Mouse (Mus musculus) CH12.LX (cell line): Measurements from ENCODE around the gene D2hgdh. TPM values are rescaled to one million over a fixed set of nuclear protein-coding genes. Genes with fewer than 3 reads are reported as not detected.

ENCODE experiments used
- DNase-seq: peaks from one replicate; pipeline ENCODE4 v3.0.0-alpha.2; 2013; ENCODE audit errors: extremely low read depth
- H3K27ac ChIP-seq: 2 replicates; pipeline ENCODE4 v1.5.1; 2012; ENCODE audit warnings: low read depth, mild to moderate bottlenecking, control low read depth, moderate library complexity; ENCODE audit not compliant: insufficient read depth
- H3K27me3 ChIP-seq: replicated peaks from 2 replicates; pipeline ENCODE3; 2012; ENCODE audit warnings: inconsistent platforms
- H3K36me3 ChIP-seq, 2 experiments: replicated peaks in 1 of 2; 2 replicates each; pipeline versions ENCODE3 to v1.6.1; 2012; ENCODE audit warnings: inconsistent platforms in 1 of 2, low read length in 1 of 2, mild to moderate bottlenecking in 1 of 2, mixed read lengths in 1 of 2, moderate library complexity in 1 of 2; ENCODE audit not compliant: control insufficient read depth in 1 of 2, insufficient read depth in 1 of 2
- H3K4me1 ChIP-seq, 2 experiments: 2 replicates each; pipeline ENCODE4 v1.6.1; 2012; ENCODE audit warnings: inconsistent platforms in 1 of 2, moderate library complexity in 1 of 2; ENCODE audit not compliant: insufficient read depth in 2 of 2, control insufficient read depth in 1 of 2
- H3K4me2 ChIP-seq: 2 replicates; pipeline ENCODE4 v1.6.1; 2012; ENCODE audit warnings: low read depth, mild to moderate bottlenecking, control low read depth; ENCODE audit not compliant: poor library complexity, insufficient read depth, severe bottlenecking
- H3K4me3 ChIP-seq, 3 experiments: fragments of 150-350 bp in 1 of 3; sonication (generic) in 1 of 3; replicated peaks in 1 of 3; 2 replicates each; pipeline versions ENCODE3 to v1.5.1; 2011 to 2012; ENCODE audit warnings: low read depth in 2 of 3, low read length in 2 of 3, mild to moderate bottlenecking in 2 of 3, moderate library complexity in 2 of 3, control low read depth in 1 of 3, improper control_type of control experiment in 1 of 3, inconsistent platforms in 1 of 3, mixed read lengths in 1 of 3; ENCODE audit not compliant: poor library complexity in 1 of 3
- H3K79me2 ChIP-seq: replicated peaks from 2 replicates; pipeline ENCODE4 v1.6.1; 2012; ENCODE audit warnings: mild to moderate bottlenecking, moderate library complexity; ENCODE audit not compliant: control insufficient read depth, poor library complexity, insufficient read depth, severe bottlenecking; ENCODE audit errors: extremely low read depth
- H3K9ac ChIP-seq: 2 replicates; pipeline ENCODE4 v1.6.1; 2012; ENCODE audit warnings: low read depth, mild to moderate bottlenecking, control low read depth, moderate library complexity; ENCODE audit not compliant: insufficient read depth
- H3K9me3 ChIP-seq: replicated peaks from 2 replicates; pipeline ENCODE3; 2012; ENCODE audit warnings: low read length, inconsistent platforms, mixed read lengths
- CHD1 ChIP-seq: IDR thresholded peaks from 2 replicates; pipeline ENCODE4 v1.6.1; 2012; ENCODE audit warnings: low read depth, low read length, improper control_type of control experiment, inconsistent platforms
- CHD2 ChIP-seq: IDR thresholded peaks from 2 replicates; pipeline ENCODE4 v1.6.1; 2011; ENCODE audit warnings: low read length, improper control_type of control experiment
- CTCF ChIP-seq, 2 experiments: IDR thresholded peaks in 1 of 2; conservative IDR thresholded peaks in 1 of 2; 2 replicates each; pipeline ENCODE4 v1.5.1; 2011 to 2012; ENCODE audit warnings: low read depth in 2 of 2, low read length in 2 of 2, improper control_type of control experiment in 1 of 2, inconsistent platforms in 1 of 2, mild to moderate bottlenecking in 1 of 2, moderate library complexity in 1 of 2
- E2F4 ChIP-seq: IDR thresholded peaks from 2 replicates; pipeline ENCODE4 v1.6.1; 2011; ENCODE audit warnings: low read depth, low read length, improper control_type of control experiment; ENCODE audit not compliant: insufficient replicate concordance
- EP300 ChIP-seq: IDR thresholded peaks from 2 replicates; pipeline ENCODE4 v1.6.1; 2011; ENCODE audit warnings: low read length, improper control_type of control experiment
- ETS1 ChIP-seq: conservative IDR thresholded peaks from 2 replicates; pipeline ENCODE4 v1.6.1; 2012; ENCODE audit warnings: low read depth, mild to moderate bottlenecking, inconsistent platforms, low read length, improper control_type of control experiment, moderate library complexity
- GABPA ChIP-seq: IDR thresholded peaks from 2 replicates; pipeline ENCODE4 v1.6.1; 2012; ENCODE audit warnings: low read depth, low read length, improper control_type of control experiment, inconsistent platforms; ENCODE audit not compliant: insufficient replicate concordance
- HCFC1 ChIP-seq: IDR thresholded peaks from 2 replicates; pipeline ENCODE4 v1.6.1; 2012; ENCODE audit warnings: low read depth, mild to moderate bottlenecking, inconsistent platforms, low read length, improper control_type of control experiment
- IRF4 ChIP-seq: IDR thresholded peaks from 2 replicates; pipeline ENCODE4 v1.6.1; 2014; ENCODE audit warnings: low read depth, mild to moderate bottlenecking, inconsistent platforms, low read length, improper control_type of control experiment
- JUN ChIP-seq: IDR thresholded peaks from 2 replicates; pipeline ENCODE4 v1.6.1; 2011; ENCODE audit warnings: low read depth, mild to moderate bottlenecking, low read length, improper control_type of control experiment, moderate library complexity; ENCODE audit not compliant: insufficient read depth
- JUND ChIP-seq: conservative IDR thresholded peaks from 2 replicates; pipeline ENCODE4 v1.6.1; 2011; ENCODE audit warnings: low read depth, low read length, improper control_type of control experiment
- KAT2A ChIP-seq: IDR thresholded peaks from 2 replicates; pipeline ENCODE4 v1.6.1; 2012; ENCODE audit warnings: low read length, improper control_type of control experiment, inconsistent platforms; ENCODE audit not compliant: insufficient replicate concordance
- MAX ChIP-seq: IDR thresholded peaks from 2 replicates; pipeline ENCODE4 v1.6.1; 2011; ENCODE audit warnings: low read length, improper control_type of control experiment
- MAZ ChIP-seq: IDR thresholded peaks from 2 replicates; pipeline ENCODE4 v1.6.1; 2012; ENCODE audit warnings: low read depth, mild to moderate bottlenecking, inconsistent platforms, low read length, improper control_type of control experiment, moderate library complexity
- MEF2A ChIP-seq: IDR thresholded peaks from 2 replicates; pipeline ENCODE4 v1.6.1; 2014; ENCODE audit warnings: low read depth, mild to moderate bottlenecking, inconsistent platforms, low read length, improper control_type of control experiment, borderline replicate concordance
- MYC ChIP-seq: IDR thresholded peaks from 2 replicates; pipeline ENCODE4 v1.6.1; 2011; ENCODE audit warnings: low read depth, mild to moderate bottlenecking, improper control_type of control experiment, low read length
- NELFE ChIP-seq: IDR thresholded peaks from 2 replicates; pipeline ENCODE4 v1.6.1; 2011; ENCODE audit warnings: low read depth, low read length, improper control_type of control experiment
- PAX5 ChIP-seq: IDR thresholded peaks from 2 replicates; pipeline ENCODE4 v1.6.1; 2012; ENCODE audit warnings: low read length, inconsistent platforms, mixed read lengths
- POLR2A ChIP-seq: IDR thresholded peaks from 2 replicates; pipeline ENCODE4 v1.6.1; 2011; ENCODE audit warnings: low read depth, mild to moderate bottlenecking, improper control_type of control experiment, low read length
- POLR2AphosphoS2 ChIP-seq: IDR thresholded peaks from 2 replicates; pipeline ENCODE4 v1.6.1; 2011; ENCODE audit warnings: low read depth, low read length, improper control_type of control experiment
- SIN3A ChIP-seq: IDR thresholded peaks from 2 replicates; pipeline ENCODE4 v1.6.1; 2012; ENCODE audit warnings: low read length, improper control_type of control experiment, inconsistent platforms
- TCF12 ChIP-seq: IDR thresholded peaks from 2 replicates; pipeline ENCODE4 v1.6.1; 2014; ENCODE audit warnings: low read depth, mild to moderate bottlenecking, inconsistent platforms, low read length, improper control_type of control experiment
- UBTF ChIP-seq: IDR thresholded peaks from 2 replicates; pipeline ENCODE4 v1.6.1; 2012; ENCODE audit warnings: low read depth, mild to moderate bottlenecking, inconsistent platforms, low read length, improper control_type of control experiment, moderate library complexity
- USF1 ChIP-seq: IDR thresholded peaks from 2 replicates; pipeline ENCODE4 v1.6.1; 2014; ENCODE audit warnings: low read depth, mild to moderate bottlenecking, inconsistent platforms, low read length, improper control_type of control experiment
- USF2 ChIP-seq: conservative IDR thresholded peaks from 2 replicates; pipeline ENCODE4 v1.6.1; 2011; ENCODE audit warnings: low read depth, low read length, improper control_type of control experiment
- ZC3H11A ChIP-seq: IDR thresholded peaks from 2 replicates; pipeline ENCODE4 v1.6.1; 2012; ENCODE audit warnings: low read depth, mild to moderate bottlenecking, inconsistent platforms, low read length, improper control_type of control experiment
- ZKSCAN1 ChIP-seq: IDR thresholded peaks from 2 replicates; pipeline ENCODE4 v1.6.1; 2012; ENCODE audit warnings: low read depth, inconsistent platforms, low read length, improper control_type of control experiment, borderline replicate concordance
- ZMIZ1 ChIP-seq: IDR thresholded peaks from 2 replicates; pipeline ENCODE4 v1.6.1; 2012; ENCODE audit warnings: low read depth, mild to moderate bottlenecking, inconsistent platforms, low read length, improper control_type of control experiment
- ZNF384 ChIP-seq: IDR thresholded peaks from 2 replicates; pipeline ENCODE4 v1.6.1; 2012; ENCODE audit warnings: low read depth, low read length, improper control_type of control experiment, inconsistent platforms
- dilution Hi-C: fragments of 300-500 bp; cut with MboI; formaldehyde crosslinking; loops from 2 replicates; pipeline ENCODE4 v1.14.3; 2020; ENCODE audit warnings: low sequenced_read_pairs; ENCODE audit not compliant: extremely low pct_unique_long_range_greater_than_20kb, extremely low pct_ligation_motif_present
- in situ Hi-C: fragments of 300-500 bp; cut with MboI; formaldehyde crosslinking; loops from 3 replicates; pipeline ENCODE4 v1.14.3; 2019; ENCODE audit warnings: low sequenced_read_pairs, low pct_ligation_motif_present, low pct_unique_long_range_greater_than_20kb, mixed read lengths
- polyA plus RNA-seq: library from polyadenylated mRNA; unstranded; fragments of >175 nt; gene quantifications from 2 replicates; pipeline ENCODE4 v1.2.1, GENCODE M21; 2012; ENCODE audit warnings: low read depth; ENCODE audit not compliant: insufficient read length
- total RNA-seq, 2 experiments: library from RNA; depleted of rRNA; stranded (reverse); fragments of 300-350 nt in 1 of 2; fragments of >200 nt in 1 of 2; gene quantifications; 2 replicates each; pipeline ENCODE4 v1.2.3; 2012 to 2014

D2hgdh gene
- total and polyA plus RNA-seq, 3 experiments, result 11.1 to 14.3 (median 13.1) TPM

- TF ChIP-seq PAX5 (no peak), TCF12 (peak; percentile 91), CTCF (conservative IDR thresholded peaks at IDR 0.05 in 1 of 2, IDR thresholded peaks at IDR 0.05 in 1 of 2; ENCODE audit: low read depth in 2 of 2, low read length in 2 of 2) (peak in 1 of 2 experiments; percentile 85; a peak in 2 of 4 replicates), CHD1 (no peak), JUN (no peak), ZNF384 (no peak), USF1 (no peak; the same call in 1 of the 2 replicates), KAT2A (0 out of 2 replicates have a peak, but pooled peaks have one; percentile 51), EP300 (no peak), MYC (peak; percentile 83), ETS1 (peak; percentile 33; the same call in 1 of the 2 replicates), USF2 (no peak), ZKSCAN1 (no peak), POLR2AphosphoS2 (peak; percentile 47; the same call in 1 of the 2 replicates), MAZ (peak; percentile 67), POLR2A (peak; percentile 82), GABPA (no peak), NELFE (peak; percentile 72), HCFC1 (peak; percentile 73), ZC3H11A (no peak), E2F4 (no peak), IRF4 (peak; percentile 38; the same call in 1 of the 2 replicates), JUND (no peak)
- TF ChIP-seq, all 38 proteins: peak for 23
Observed at GRCm38 (mm10) chr1:93803556-93804507, 20.9 kb upstream of the D2hgdh start, which contains the start of gene Ing5 (continued).

GRCm38 (mm10) chr1:93804818-93805217 is 19.9 kb upstream of the D2hgdh start:
- peak overlapping the region; percentile 20 for H3K9ac ChIP-seq
- H3K4me3 ChIP-seq, result peak overlapping the region; percentile 62 to 80 (median 73)
- peaks cover 12 to 30% of the 10 kb centered on the region in 2 experiments; a peak in 3 of 4 replicates for H3K4me1 ChIP-seq
- H3K9me3 ChIP-seq, result no peaks in the 10 kb centered on the region
- TF ChIP-seq PAX5 (no peak), CHD1 (no peak), E2F4 (no peak), POLR2AphosphoS2 (no peak), IRF4 (no peak), MEF2A (no peak), HCFC1 (no peak), ZMIZ1 (no peak), MAX (no peak), POLR2A (no peak), UBTF (no peak), CHD2 (no peak), SIN3A (no peak), ZC3H11A (no peak), NELFE (no peak), ETS1 (no peak)
- in situ Hi-C loops (no loop called here), dilution Hi-C loops (no loop called here)
- H3K27ac ChIP-seq, result no peak overlapping the region
- peaks cover 25% of the 10 kb centered on the region for H3K79me2 ChIP-seq
- peak overlapping the region; percentile 98 for H3K4me2 ChIP-seq
- peaks cover 30 to 48% of the 10 kb centered on the region in 2 experiments for H3K36me3 ChIP-seq
- no peak for DNase-seq
- no peaks in the 10 kb centered on the region for H3K27me3 ChIP-seq
